Mouse (Mus musculus): ENCODE measurements around the gene Baz2b.
A peak's percentile ranks its signal among the peaks of the same experiment; 100 is the strongest.
"Not testable (repeated sequence)": the region's sequence is repeated elsewhere in the genome, so short reads cannot be mapped to it uniquely, and the experiment has no call there.

Gene Baz2b

DNA sequence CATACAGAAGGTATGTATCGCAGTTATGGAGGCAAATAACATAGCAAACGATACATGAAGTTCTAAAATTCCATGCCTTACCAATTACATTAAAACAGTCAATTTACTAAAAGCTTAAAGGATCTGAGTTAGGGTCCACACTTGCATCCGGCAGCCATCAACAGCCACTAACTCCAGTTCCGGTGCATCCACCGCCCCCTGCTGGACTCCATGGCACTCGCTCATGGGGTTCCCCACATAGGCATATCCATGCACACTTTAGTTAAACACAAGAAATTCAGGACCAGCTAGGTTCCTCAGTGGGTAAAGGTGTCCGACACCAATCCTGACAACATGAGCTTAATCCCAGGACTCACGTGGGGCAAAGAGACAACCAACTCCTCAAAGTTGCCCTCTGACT lies 9.0 kb downstream of the Baz2b start:
- DNase-seq (ENCODE audit: low spot score in 2 of 2) = peak in 1 of 2 experiments; percentile 59

DNA sequence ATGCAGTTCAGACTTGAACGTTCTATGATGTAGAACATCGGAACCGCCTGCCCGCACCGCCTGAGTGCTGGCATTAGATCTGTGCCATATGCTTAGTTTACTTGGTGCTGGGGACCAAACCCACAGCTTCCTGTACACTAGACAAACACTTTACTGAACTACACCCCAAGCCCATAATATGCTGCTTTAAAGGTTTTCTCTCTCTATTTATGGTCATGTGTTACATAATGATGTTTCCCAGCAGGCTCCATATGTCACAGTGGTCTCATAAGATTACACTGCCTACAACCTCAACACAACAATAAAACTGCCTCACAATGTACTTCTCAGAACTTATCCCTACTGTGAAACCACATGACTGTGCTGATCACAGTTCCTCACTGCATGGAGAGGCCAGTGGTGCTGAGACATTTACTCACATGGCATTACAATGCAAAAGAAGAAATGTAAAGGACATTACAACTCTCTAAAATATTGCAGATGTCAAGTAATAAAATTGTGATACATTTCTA lies 9.5 kb downstream of the Baz2b start:
- DNase-seq (ENCODE audit: low spot score in 2 of 2) = no peak

DNA sequence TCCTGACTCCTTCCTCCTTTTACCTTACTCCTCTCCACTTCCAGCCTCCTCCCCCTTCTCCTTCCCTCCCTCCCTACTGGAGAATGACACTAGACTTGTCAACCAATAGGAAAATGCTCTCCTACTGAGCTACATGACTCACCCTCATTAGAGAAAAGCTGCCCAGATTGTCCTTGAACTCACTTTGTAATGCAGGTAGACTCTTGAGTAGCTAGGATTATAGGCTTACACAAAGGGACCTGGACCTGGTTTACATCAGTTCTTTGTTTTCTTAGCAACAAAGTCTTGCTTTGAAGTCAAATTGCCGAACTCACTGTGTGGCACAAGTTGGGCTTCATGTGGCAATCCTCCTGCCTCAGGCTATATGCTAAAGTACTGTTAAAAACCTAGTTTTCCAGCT lies 12.8 kb downstream of the Baz2b start:
- no peak for DNase-seq (ENCODE audit: low spot score in 2 of 2)

DNA sequence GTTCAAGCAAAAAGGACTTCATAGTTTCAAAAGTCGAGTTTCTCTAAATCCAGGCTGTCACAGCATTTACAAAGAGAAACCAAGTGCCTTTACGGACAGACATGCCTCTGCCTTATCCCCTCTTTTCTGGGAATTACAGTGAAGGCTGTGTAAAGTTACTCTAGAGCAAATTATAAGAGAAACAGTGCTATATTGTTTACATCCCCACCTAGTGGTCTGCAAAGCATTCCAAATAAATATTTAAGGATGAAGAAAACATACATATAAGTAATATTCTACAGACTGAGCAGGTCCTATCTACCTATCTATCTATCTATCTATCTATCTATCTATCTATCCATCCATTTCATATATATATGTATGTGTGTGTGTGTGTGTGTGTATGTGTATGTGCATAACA lies 27.9 kb downstream of the Baz2b start:
- no peak for DNase-seq (ENCODE audit: low spot score in 2 of 2)

DNA sequence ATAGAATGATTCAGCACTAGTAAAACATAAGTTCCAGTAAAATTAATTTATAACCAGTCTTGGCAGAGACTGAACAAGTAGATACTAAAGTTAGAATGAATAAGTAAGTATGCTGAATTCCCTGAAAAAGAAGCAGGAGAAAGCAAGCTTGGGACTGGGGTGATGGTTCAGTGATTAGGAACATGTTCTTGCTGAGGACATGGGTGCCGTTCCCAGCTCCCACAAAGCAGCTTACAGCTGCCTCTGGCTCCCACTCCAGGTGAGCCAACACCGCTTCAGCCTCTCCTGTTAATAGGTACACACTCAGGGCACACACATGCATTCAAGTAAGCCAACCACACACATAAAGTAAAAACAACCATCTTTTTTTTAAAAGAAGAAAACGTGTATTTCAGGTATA lies 32.1 kb downstream of the Baz2b start:
- no peak for DNase-seq (ENCODE audit: low spot score in 2 of 2)

DNA sequence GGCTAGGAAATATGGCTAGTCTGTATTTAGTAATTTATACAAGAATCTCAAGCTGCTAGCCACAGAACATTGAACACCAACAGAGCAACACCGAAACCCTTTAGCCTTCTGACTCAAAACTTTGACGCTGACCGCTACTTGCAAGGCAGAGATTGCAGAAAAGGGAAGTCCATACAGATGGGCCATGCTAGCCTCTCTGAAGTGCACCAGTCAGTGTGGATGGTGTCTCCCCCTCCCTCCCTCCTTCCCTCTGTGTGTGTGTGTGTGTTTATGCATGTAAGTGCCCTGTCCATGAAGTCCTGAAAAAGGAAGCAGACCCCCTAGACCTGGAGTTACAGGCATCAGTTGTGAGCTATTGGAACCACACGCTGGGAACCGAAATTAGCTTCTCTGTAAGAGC lies 33.6 kb downstream of the Baz2b start:
- no peak for DNase-seq (ENCODE audit: low spot score in 2 of 2)

DNA sequence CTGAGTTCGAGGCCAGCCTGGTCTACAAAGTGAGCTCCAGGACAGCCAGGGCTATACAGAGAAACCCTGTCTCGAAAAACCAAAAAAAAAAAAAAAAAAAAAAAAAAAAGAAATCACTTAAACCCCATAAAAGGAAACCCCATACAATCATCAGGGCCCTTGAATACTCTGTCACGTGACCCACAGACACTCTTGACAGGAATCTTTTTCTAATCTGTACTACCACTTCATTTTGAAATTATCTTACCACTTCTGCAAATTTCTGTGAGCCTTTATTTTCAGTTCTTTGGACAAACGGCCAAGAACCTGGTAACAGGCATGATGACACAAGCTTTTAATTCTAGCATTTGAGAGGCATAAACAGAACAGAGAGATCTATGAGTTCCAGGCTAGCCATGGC lies 34.6 kb downstream of the Baz2b start:
- no peak for DNase-seq (ENCODE audit: low spot score in 2 of 2)

DNA sequence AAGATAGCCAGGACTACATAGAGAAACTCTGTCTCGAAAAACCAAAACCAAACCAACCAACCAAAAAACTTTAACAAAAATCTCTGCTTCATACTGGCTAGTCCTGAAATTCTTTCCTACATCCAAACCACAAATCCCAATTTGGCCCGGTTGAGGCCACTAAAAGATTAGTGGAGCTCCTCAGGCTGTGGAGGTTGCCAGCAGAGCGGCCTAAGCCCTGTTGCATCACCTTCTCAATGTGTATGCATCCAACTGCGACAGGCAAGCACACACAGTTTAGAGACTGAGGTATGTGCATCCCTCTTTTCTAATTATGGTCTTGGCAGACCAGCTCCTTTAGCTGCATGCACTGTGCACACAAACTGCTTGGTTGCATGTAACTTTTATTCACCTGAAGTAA lies 36.0 kb downstream of the Baz2b start:
- peak in 1 of 2 experiments; percentile 29 for DNase-seq (ENCODE audit: low spot score in 2 of 2)

DNA sequence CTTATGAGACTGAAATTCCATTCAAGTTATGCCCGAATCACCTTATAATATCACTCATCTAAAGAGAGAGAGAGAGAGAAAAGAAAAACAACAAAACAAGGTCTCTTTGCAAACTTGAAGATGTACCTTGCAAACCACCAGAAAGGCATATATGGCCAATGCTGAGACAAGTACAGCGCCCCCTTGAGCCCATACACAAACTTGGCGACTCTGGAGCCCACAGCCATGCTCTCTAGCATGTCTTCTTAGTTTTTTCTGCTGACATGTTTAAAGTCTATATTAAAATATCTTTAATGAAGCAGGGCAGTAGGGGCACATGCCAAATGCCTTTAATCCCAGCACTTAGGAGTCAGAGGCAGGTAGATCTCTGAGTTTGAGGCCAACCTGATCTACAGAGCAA lies 36.4 kb downstream of the Baz2b start:
- DNase-seq (ENCODE audit: low spot score in 2 of 2) = no peak

DNA sequence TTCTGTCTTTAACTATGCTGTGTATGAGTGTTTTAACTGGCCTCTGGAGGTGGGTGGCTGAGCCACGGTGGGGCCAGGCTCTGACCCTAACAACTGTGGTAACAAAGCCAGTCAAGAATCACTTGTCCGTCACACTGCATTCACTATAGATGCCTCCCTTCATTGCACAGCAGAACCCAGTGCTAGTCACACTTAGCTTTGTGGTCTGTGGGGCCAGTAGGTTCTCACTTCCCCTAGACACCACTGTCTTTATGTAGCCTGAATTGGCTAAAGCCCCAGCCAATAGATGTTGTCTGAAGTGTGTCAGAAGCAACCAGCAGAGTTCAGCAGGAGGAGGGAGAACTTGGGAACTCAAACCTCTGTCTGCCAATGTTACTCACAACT lies 37.1 kb downstream of the Baz2b start:
- DNase-seq (ENCODE audit: low spot score in 2 of 2) = no peak

DNA sequence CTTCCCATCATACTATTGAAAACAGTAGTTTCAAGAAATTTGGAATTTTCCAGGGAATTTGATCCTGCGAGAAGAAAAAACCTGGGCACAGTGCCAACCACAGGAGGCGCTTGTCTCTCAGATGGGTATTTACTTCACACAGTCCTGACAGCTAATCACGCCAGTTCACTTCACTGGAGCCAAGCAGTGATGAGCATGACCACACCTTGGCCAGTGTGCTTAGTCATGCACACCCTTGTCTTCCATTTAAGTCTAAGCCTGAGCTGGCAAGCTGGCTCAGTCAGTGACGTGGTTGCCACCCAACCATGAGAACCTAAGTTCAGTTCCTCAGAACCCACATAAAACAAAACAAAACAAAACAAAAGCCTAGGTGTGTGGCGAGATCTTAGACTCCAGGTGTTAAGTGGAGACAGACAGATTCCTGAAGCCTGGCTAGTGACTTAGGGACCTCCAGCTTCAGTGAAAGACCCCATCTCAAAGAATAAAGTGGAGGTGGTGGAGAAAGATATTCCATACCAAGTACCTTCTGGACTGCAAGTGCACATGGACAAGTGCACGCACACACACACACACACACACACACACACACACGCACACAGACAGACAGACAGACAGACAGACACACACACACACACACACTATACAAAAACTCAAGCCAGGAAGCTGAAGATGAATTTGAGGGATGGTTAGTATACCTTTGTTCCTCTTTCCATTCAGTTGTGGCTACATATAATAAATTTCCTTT lies 37.7 kb downstream of the Baz2b start:
- DNase-seq (ENCODE audit: low spot score in 2 of 2) = peak in 1 of 2 experiments; percentile 20

DNA sequence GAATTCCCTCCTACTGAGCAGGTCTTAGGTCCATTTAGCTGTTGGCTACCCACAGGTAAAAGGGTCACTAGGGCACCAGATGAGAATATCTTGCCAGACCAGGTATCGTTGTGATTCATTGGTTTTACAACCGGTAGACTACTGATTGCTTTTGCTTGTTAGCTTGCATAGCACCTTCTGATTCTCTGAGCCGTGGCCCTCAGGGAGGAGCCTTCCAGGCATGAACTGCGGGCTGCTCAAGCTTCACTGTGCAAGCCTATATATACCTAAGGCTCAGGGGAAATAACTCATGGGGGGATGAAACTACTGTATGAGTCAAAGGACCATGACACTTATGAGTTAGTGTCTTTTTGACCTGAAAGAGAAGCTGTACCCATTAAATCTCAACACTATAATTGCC lies 42.8 kb downstream of the Baz2b start:
- no peak for DNase-seq (ENCODE audit: low spot score in 2 of 2)

DNA sequence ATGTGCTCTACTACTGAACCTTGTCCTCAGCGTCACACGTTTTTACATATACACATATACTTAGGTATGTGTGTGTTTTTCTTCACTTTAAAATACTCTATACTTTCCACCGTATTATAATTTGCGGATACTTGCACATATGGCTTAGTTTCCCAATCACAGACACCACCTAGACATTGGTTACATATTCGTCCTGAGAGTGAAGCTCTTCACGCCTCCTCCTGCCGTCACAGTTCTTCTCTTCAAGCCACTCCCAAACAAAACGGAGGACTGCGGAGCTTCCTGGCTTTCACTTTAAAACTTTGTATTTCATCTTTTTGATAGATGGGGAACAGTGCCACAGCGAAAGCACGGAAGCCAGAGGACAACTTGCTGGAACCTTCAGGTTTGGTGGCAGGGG lies 44.0 kb downstream of the Baz2b start:
- DNase-seq (ENCODE audit: low spot score in 2 of 2) = no peak

DNA sequence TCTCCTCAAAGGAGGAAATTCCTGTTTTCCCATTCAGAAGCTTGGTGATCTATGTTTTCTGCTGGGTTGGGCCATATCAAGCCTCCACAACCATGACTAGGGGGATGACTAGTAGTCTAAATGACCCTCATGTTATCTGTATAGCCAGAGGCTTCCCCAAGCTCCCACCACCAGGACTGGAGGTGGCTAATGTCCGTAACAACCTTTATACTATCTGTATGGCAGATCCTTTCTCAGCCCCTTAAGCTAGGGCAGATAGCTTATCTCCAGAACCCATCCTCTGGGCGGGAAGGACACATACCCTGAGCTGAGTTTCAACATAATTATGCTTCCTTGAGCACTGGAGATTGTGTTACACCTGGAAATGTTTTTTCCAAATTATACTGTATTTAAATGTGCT lies 45.9 kb downstream of the Baz2b start:
- no peak for DNase-seq (ENCODE audit: low spot score in 2 of 2)

DNA sequence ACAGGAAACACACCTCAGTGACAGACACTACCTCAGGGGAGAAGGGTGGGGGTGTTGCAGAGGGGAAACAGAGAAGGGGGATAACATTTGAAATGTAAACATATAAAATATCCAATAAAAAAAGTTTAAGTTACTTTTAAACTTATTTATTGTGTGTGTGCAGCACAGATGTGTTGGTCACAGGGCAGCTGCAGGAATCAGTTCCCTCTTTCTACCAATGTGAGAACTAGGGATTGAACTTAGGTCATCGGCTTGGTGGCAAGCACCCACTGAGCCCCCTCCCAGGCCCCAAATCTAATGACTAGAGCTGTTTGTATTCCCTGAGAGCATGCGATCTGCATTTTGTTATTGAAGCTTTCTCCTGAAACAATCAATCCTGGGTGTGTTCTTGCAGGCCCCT lies 57.2 kb downstream of the Baz2b start:
- no peak for DNase-seq (ENCODE audit: low spot score in 2 of 2)

DNA sequence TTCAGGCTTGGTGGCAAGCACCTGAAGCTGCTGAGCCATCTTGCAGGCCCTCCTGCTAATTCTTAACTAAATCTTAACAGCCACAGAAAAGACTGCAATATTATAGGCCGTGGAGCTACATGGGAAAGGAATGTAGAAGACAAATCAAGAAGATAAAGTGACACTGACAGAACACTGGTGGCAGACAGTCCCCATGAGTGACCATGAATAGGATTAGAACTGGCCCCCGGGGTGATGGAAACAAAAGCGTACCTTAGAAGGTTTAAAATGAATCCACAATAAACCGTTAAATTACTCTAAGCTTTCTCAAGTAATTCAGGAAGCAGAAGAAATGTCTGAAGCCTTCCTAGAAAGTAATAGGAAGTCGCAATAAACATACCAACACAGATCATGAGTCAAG lies 61.0 kb downstream of the Baz2b start:
- no peak for DNase-seq (ENCODE audit: low spot score in 2 of 2)

DNA sequence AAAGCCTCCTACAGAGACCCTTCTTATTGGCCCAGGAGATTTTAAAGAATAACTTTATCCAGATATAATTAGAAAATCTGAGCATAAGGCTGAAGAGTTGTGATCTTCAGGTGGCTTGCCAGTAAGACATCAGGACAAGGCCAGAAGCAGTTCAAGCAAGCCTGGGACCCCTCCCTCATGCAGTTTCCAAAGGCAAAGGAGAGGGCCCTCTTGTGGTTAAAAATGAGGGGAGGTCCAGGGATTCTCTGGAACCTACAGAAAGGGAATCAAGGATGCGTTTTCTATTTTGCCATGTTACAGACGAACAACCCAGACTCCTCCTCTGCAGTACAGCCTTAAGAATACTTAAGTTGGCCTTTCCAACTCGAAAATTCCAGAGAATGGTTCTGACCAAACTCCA lies 62.2 kb downstream of the Baz2b start:
- DNase-seq (ENCODE audit: low spot score in 2 of 2) = no peak

DNA sequence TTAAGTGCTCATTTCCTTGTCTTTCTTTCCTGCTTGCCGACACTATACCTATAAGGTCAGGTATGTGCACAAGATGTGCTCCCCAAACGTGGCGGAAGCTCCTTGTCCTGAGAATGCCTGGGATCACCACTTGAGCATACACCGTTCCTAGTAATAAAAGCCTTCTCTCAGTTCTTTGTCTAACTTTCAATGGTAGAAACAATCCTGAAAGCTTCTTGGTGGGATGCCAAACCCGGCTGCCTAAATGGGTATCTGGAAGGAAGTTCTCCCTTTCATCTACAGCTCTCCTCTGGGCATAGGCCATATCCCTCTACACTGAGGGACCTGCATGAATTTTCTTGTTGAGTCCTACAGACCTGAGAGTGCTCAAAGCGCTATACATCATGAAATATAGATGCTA lies 63.9 kb downstream of the Baz2b start:
- DNase-seq (ENCODE audit: low spot score in 2 of 2) = no peak

DNA sequence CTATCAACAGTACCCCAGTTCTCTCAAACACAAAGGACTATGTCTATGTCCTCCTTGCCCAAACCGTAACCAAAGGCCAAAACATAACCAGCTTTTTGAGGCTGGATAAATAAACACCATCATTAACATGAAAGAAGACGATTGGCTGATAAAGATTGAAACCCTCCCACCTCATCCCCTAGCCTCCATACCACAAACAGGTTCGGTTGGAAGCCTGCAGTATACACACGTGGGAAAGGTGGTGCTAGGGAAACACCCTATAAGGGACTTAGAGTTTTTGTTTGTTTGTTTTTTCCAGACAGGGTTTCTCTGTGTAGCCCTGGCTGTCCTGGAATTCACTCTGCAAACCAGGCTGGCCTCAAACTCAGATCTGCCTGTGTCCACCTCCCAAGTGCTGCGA lies 66.3 kb downstream of the Baz2b start:
- DNase-seq (ENCODE audit: low spot score in 2 of 2) = no peak

DNA sequence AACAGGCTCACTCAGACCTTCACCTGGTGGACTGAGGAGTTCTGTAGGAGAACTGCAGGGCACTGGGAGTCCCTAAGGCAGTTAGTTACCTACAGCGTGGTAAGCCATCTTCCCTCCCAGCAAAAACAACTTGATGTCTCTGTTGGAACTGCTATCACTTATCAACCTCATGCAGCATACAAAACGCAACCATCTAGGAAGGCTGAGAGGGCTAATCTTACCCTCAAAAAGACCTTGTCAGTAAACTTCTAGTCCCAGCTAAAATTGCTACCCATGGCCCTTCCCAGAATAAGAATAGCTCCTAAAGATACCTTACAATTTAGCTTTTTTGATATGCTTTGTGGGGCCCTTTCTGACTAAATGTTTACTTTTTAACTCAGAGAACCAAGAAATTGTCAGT lies 67.4 kb downstream of the Baz2b start:
- no peak for DNase-seq (ENCODE audit: low spot score in 2 of 2)

DNA sequence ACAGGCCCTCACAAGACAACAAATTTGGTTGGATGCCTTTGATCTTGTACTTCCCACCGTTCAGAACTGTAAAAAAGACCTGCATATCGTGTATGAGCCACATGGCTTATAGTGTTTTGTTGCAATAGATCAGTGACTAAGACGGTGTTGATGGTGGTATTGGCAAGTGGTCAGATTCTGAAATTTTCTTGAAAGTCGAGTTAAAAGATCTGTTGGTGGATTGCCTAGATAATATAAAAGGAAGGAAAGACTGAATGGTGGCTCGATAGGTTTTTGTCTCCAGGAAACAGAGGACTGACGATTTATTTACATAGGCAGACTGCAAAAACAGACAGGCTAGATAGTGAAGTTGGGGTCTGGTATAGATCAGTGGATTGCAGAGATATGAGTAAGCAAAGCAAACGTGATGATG lies 70.9 kb downstream of the Baz2b start:
- DNase-seq (ENCODE audit: low spot score in 2 of 2) = no peak

DNA sequence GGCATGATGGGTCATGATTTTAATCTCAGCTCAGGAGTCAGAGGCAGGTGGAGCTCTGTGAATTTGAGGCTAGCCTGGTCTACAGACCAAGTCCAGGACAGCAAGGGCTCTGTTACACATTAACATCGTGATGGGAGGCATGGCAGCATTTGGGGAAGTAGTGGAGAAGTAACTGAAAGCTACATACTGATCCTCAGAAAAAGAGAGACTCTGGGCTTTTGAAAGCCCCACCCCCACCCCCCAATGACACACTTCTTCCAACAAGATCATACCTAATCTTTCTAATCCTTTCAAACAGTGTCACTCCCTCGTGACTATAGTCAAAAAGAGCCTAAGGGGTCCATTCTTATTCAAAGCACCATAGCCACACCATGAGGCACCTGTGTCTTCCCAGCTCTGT lies 73.8 kb downstream of the Baz2b start:
- DNase-seq (ENCODE audit: low spot score in 2 of 2) = no peak

DNA sequence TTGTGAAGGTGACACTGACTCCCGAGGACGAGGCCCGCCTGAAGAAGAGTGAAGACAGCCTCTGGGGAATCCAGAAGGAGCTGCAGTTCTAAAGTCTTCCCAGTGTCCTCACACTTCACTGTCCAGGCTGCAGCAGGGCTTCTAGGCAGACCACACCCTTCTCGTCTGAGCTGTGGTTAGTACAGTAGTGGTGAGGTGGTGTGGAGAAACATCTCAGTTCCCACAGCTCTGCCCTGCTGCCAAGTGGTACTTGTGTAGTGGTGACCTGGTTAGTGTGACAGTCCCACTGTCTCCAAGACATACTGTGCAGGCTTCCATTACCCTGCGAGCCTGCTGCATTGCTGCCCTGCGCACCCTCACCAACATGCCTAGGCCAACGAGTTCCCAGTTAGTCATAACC lies 74.7 kb downstream of the Baz2b start:
- not testable (repeated sequence) for DNase-seq (ENCODE audit: low spot score in 2 of 2)

DNA sequence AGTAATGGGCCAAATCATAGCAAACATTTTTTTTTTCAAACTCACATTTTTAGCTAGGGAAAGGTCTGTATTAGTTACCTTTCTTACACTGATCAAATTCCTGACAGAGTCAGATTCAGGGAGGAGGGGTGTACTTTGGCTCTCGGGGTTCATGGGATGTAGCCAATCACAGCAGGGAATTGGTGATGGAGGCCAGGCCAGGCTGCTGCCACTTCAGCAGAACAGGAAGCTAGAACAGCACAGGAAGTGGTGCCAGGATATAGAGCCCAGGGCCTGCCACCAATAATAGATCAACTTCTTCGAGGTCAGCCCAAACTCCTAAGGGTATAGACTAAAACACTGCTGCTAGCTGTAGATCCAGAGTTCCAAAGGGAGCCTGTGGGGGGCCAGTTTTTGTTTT lies 76.6 kb downstream of the Baz2b start:
- no peak for DNase-seq (ENCODE audit: low spot score in 2 of 2)
